Mouse (Mus musculus) heart, adult 2 months (tissue): ENCODE measurements around the gene Adcy6.

Source experiments
- CTCF ChIP-seq: fragments of 200-600 bp; IDR thresholded peaks from 2 replicates; pipeline ENCODE4 v1.8.1; 2022; ENCODE audit warnings: antibody characterized with exemption, mild to moderate bottlenecking, moderate library complexity
- POLR2A ChIP-seq: fragments of 200-500 bp; IDR thresholded peaks from 2 replicates; pipeline ENCODE4 v1.6.1; 2011; ENCODE audit warnings: mild to moderate bottlenecking, low read depth, low read length, control low read depth; ENCODE audit not compliant: insufficient read depth

- TF ChIP-seq POLR2A (no peak), CTCF (no peak)
Observed at GRCm38 (mm10) chr15:98546843-98547242, 63.0 kb downstream of the Adcy6 start.
